Mouse (Mus musculus): ENCODE measurements around the gene Olfr549. TPM values are rescaled to one million over a fixed set of nuclear protein-coding genes. Genes with fewer than 3 reads are reported as not detected.

Olfr549 gene
- polyA plus RNA-seq, 1 experiment from 2014 or later: not detected

DNA sequence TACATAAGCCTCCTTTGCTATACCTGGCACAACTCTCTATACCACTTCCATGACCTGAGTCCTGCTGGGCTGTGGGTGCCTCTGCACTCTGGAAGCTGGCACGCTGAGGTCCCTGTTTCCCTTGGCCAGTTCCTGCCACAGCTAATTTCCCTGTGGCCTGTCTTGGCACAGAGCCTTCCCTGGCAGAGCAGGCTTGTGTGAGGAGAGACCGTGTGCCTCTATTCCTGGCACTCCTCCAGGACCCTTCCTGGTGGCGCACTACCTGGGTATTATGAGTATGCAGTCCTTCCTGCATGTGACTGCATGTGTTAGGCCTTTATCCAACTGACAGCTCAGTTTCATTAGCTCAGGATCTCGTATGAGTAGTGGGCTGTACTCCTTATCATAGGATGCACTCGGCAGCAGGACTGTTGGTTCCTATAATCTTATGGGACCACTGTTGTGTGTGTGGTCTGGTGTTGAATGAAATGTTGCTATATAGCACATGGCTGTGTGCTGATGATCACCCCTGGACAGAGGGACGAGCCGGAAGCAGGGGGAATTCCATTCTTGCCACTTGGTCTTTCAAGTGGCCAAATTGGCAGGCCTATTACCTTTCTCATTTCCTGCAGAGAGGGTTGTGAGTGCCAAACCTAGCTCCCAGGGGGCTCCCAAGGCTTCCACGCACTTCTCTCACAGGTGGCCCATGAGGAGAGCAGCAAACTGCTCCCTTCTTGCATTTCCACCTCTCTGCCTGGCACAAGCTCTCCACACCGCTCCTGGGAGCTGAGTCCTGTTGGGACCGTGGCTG lies 33.2 kb upstream of the Olfr549 start:
- no peaks in the 10 kb centered on the region for H3K9me3 ChIP-seq (replicated peaks; ENCODE audit: control insufficient read depth, low read length)
- no peak for ATAC-seq (replicated peaks; ENCODE audit: extremely low read depth, insufficient read depth, low FRiP score)
- H3K4me1 ChIP-seq (ENCODE audit: control insufficient read depth, insufficient read depth, low read length): peaks cover 8% of the 10 kb centered on the region
- no peaks in the 10 kb centered on the region for H3K36me3 ChIP-seq (ENCODE audit: control insufficient read depth, insufficient read depth)
- H3K4me3 ChIP-seq (ENCODE audit: low read length): no peak overlapping the region
- no peak overlapping the region for H3K9ac ChIP-seq (ENCODE audit: low read length)
- no peak overlapping the region for H3K27ac ChIP-seq (ENCODE audit: low read length)
- WGBS: 40% methylated on average over 10 of the region's 10 CpGs
- peaks cover 17% of the 10 kb centered on the region for H3K27me3 ChIP-seq (ENCODE audit: control insufficient read depth, insufficient read depth, low read length)
- H3K4me2 ChIP-seq (ENCODE audit: low read depth, low read length): no peak overlapping the region

GRCm38 (mm10) chr7:102517051-102517335 lies 32.7 kb upstream of the Olfr549 start:
- Histone ChIP-seq H3K9me3 (replicated peaks; ENCODE audit: control insufficient read depth, low read length) (no peaks in the 10 kb centered on the region), H3K36me3 (ENCODE audit: control insufficient read depth, insufficient read depth) (no peaks in the 10 kb centered on the region), H3K4me2 (ENCODE audit: low read depth, low read length) (no peak overlapping the region), H3K27me3 (ENCODE audit: control insufficient read depth, insufficient read depth, low read length) (peaks cover 15% of the 10 kb centered on the region), H3K4me1 (ENCODE audit: control insufficient read depth, insufficient read depth, low read length) (peaks cover 8% of the 10 kb centered on the region), H3K4me3 (ENCODE audit: low read length) (no peak overlapping the region), H3K9ac (ENCODE audit: low read length) (no peak overlapping the region), H3K27ac (ENCODE audit: low read length) (no peak overlapping the region)
- ATAC-seq (replicated peaks; ENCODE audit: extremely low read depth, insufficient read depth, low FRiP score): no peak
- 67% methylated on average over 2 of the region's 2 CpGs for WGBS

- Histone ChIP-seq H3K9ac (ENCODE audit: low read length) (no peak overlapping the region), H3K27me3 (ENCODE audit: control insufficient read depth, insufficient read depth, low read length) (no peaks in the 10 kb centered on the region), H3K27ac (ENCODE audit: low read length) (no peak overlapping the region), H3K36me3 (ENCODE audit: control insufficient read depth, insufficient read depth) (no peaks in the 10 kb centered on the region), H3K4me3 (ENCODE audit: low read length) (no peak overlapping the region), H3K4me1 (ENCODE audit: control insufficient read depth, insufficient read depth, low read length) (no peaks in the 10 kb centered on the region), H3K4me2 (ENCODE audit: low read depth, low read length) (no peak overlapping the region), H3K9me3 (replicated peaks; ENCODE audit: control insufficient read depth, low read length) (no peaks in the 10 kb centered on the region)
- ATAC-seq (replicated peaks; ENCODE audit: extremely low read depth, insufficient read depth, low FRiP score): no peak
- 79% methylated on average over 1 of the region's 1 CpGs for WGBS
Measured at GRCm38 (mm10) chr7:102529052-102529451, 20.6 kb upstream of the Olfr549 start.

DNA sequence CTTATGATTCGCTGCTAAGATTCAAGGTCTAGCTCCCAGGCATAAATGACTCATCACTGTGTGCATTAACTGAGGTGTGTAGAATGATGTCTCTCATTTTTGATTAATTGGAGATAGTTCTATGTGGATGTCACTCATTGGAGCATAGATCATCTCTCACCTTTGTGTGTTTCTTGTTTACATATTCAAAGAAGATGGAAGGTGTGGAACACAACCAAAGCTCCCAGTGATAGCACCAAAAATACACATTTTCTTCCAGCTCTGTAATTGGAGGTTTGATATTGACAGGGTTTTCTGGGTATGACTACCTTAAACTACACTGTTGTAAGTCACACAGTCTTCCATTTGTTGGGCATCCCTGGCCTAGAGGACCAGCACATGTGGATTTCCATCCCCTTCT lies 15.2 kb upstream of the Olfr549 start, which contains the start of gene Olfr547:
TSS of gene Olfr547 (plus strand) at position 301 of the 400 bp plus-strand sequence.
- H3K9ac ChIP-seq (ENCODE audit: low read length): no peak within 1 kb of the TSS
- no peaks in the 10 kb centered on the region for H3K9me3 ChIP-seq (replicated peaks; ENCODE audit: control insufficient read depth, low read length)
- no peaks in the 10 kb centered on the region for H3K27me3 ChIP-seq (ENCODE audit: control insufficient read depth, insufficient read depth, low read length)
- no peaks in the 10 kb centered on the region for H3K4me1 ChIP-seq (ENCODE audit: control insufficient read depth, insufficient read depth, low read length)
- H3K36me3 ChIP-seq (ENCODE audit: control insufficient read depth, insufficient read depth): no peaks in the 10 kb centered on the region
- H3K4me2 ChIP-seq (ENCODE audit: low read depth, low read length): no peak within 1 kb of the TSS
- no peak for ATAC-seq (replicated peaks; ENCODE audit: extremely low read depth, insufficient read depth, low FRiP score)
- H3K4me3 ChIP-seq (ENCODE audit: low read length): no peak within 1 kb of the TSS
- no peak within 1 kb of the TSS for H3K27ac ChIP-seq (ENCODE audit: low read length)
- 79% methylated on average over 1 of the region's 1 CpGs for WGBS

DNA sequence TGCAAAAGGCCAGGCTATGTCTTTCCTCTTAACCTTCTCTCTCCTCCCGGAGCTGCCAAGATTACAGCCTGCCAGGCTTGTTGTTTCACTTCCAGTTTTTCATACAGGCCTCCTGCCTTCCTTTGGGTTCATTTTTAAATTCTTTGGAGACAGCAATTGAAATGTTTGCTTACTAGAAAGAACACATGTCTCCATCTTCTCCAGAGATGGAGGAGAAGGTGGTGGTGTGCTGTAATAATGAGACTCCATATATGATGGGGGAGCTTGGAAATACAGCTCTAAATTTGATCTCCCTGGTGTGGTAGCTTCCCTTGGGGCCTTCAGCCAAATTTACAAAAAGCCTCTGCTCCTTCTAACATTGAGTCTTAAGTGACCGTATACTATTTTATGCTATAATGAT lies 9.1 kb upstream of the Olfr549 start, which contains the start of gene Olfr548-ps1:
TSS of gene Olfr548-ps1 (plus strand) at position 301 of the 400 bp plus-strand sequence.
- H3K9ac ChIP-seq (ENCODE audit: low read length): no peak within 1 kb of the TSS
- H3K27me3 ChIP-seq (ENCODE audit: control insufficient read depth, insufficient read depth, low read length): no peaks in the 10 kb centered on the region
- H3K4me3 ChIP-seq (ENCODE audit: low read length): no peak within 1 kb of the TSS
- 79% methylated on average over 2 of the region's 2 CpGs for WGBS
- no peaks in the 10 kb centered on the region for H3K4me1 ChIP-seq (ENCODE audit: control insufficient read depth, insufficient read depth, low read length)
- no peak within 1 kb of the TSS for H3K27ac ChIP-seq (ENCODE audit: low read length)
- ATAC-seq (replicated peaks; ENCODE audit: extremely low read depth, insufficient read depth, low FRiP score): no peak
- no peaks in the 10 kb centered on the region for H3K36me3 ChIP-seq (ENCODE audit: control insufficient read depth, insufficient read depth)
- no peaks in the 10 kb centered on the region for H3K9me3 ChIP-seq (replicated peaks; ENCODE audit: control insufficient read depth, low read length)
- H3K4me2 ChIP-seq (ENCODE audit: low read depth, low read length): no peak within 1 kb of the TSS

DNA sequence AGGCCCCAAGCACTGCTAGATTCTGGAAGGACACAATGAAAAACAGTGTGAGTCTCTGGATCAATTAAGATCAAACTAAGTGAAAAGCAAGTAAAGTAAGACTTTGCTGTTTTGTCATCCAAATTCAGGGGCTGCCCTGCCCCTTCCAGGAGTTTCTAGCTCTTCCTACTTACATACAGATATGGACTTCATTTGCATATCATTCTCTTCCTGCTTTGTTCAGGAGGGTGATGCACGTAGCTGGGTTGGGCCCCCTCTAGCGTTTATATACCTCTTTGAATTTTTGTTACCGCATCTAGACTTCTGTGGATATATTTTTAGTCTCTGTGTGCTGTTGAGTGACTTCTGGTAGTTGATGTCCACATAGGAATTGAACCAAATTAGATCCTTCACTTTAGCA lies 8.4 kb upstream of the Olfr549 start:
- ATAC-seq (replicated peaks; ENCODE audit: extremely low read depth, insufficient read depth, low FRiP score): no peak
- no peaks in the 10 kb centered on the region for H3K9me3 ChIP-seq (replicated peaks; ENCODE audit: control insufficient read depth, low read length)

DNA sequence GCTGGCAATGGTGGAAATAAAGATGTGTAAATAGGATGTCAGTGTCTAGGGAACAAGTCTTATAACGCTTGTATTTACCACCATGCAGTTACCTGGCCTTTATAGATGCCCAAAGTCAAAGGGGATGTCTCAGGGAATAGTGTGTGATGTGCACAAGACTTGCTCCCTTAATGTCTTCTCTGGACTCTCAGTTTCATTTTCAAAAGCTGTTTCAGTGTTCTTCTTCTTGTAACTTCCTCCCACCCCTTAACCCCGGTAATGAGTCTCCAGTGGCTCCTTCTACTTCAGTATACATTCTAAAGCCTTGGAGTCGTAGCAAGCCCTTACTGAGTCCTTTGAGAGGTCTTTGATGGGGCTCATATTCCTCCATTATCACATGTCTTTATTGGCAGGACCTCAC lies 3.6 kb downstream of the Olfr549 start:
- H3K4me1 ChIP-seq (ENCODE audit: control insufficient read depth, insufficient read depth, low read length): no peaks in the 10 kb centered on the region
- H3K9me3 ChIP-seq (replicated peaks; ENCODE audit: control insufficient read depth, low read length): no peaks in the 10 kb centered on the region
- no peaks in the 10 kb centered on the region for H3K36me3 ChIP-seq (ENCODE audit: control insufficient read depth, insufficient read depth)
- no peak for ATAC-seq (replicated peaks; ENCODE audit: extremely low read depth, insufficient read depth, low FRiP score)
- no peak overlapping the region for H3K4me3 ChIP-seq (ENCODE audit: low read length)
- H3K27ac ChIP-seq (ENCODE audit: low read length): no peak overlapping the region
- no peak overlapping the region for H3K4me2 ChIP-seq (ENCODE audit: low read depth, low read length)
- H3K9ac ChIP-seq (ENCODE audit: low read length): no peak overlapping the region
- 66% methylated on average over 3 of the region's 3 CpGs for WGBS
- H3K27me3 ChIP-seq (ENCODE audit: control insufficient read depth, insufficient read depth, low read length): no peaks in the 10 kb centered on the region

More for the DNA sequence above, 8.4 kb upstream of the Olfr549 start:
- H3K9ac ChIP-seq (ENCODE audit: low read length): no peak overlapping the region
- H3K36me3 ChIP-seq (ENCODE audit: control insufficient read depth, insufficient read depth): no peaks in the 10 kb centered on the region
- WGBS: 44% methylated on average over 3 of the region's 3 CpGs
- H3K27ac ChIP-seq (ENCODE audit: low read length): no peak overlapping the region
- H3K4me2 ChIP-seq (ENCODE audit: low read depth, low read length): no peak overlapping the region
- no peak overlapping the region for H3K4me3 ChIP-seq (ENCODE audit: low read length)
- no peaks in the 10 kb centered on the region for H3K4me1 ChIP-seq (ENCODE audit: control insufficient read depth, insufficient read depth, low read length)
- no peaks in the 10 kb centered on the region for H3K27me3 ChIP-seq (ENCODE audit: control insufficient read depth, insufficient read depth, low read length)

DNA sequence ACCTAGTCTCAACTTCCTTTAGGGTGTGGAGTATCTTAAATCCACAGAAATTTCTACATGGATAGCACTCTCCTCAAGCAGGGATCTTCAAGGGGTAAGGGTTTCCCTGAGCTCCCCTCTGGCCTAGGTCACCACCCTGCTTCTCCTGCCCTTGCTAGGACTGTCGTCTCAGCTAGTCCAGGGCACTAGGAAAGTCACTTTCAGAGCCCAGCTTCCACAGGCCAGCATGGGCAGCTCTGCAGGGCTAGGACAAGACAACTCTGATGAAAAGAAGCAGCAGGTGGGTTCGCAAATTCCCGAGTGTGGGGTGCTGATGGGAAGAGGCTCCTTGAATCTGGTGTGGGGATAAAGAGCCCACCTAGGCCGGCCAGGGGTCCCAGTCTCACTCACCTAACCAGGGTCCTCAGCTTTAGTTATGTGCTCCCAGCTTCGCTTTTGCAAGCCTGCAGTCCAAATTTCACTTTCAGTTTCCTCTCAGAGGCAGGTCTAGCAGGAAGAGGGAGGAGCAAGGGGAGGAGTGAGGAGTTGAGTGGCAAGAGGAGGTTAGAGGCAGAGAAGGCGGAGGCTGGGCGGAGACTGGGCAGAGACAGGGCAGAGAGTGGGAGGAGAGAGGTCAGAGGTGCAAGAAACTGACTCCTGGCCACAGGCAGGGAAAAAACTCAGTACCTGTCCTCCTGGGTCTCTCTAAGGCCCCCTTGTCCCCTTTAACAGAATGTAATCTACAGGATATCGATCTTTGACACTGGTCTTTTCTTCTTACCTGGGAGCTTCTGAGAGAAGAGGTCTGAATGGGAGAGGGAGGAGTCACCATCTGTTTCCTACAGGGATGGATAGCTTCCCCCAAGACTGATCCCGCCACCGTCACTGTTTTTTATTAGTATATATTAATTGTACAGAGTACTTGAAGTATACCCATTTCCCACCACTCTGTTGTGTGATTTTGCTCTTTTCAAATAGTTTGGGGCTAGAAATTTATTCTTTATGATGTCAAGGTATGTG lies 15.6 kb downstream of the Olfr549 start, which contains the start of gene Trim21:
TSS of gene Trim21 (minus strand) at position 488 of the 999 bp plus-strand sequence.
- Histone ChIP-seq H3K4me2 (ENCODE audit: low read depth, low read length) (peak within 1 kb of the TSS; percentile 83), H3K27me3 (ENCODE audit: control insufficient read depth, insufficient read depth, low read length) (no peaks in the 10 kb centered on the region)
- 19% methylated on average over 10 of the region's 10 CpGs for WGBS

More for the DNA sequence above, 15.6 kb downstream of the Olfr549 start, which contains the start of gene Trim21:
- Histone ChIP-seq H3K4me3 (ENCODE audit: low read length) (peak within 1 kb of the TSS; percentile 79), H3K36me3 (ENCODE audit: control insufficient read depth, insufficient read depth) (peaks cover 5% of the 10 kb centered on the region; the same call in 1 of the 2 replicates), H3K9ac (ENCODE audit: low read length) (peak within 1 kb of the TSS; percentile 77), H3K4me1 (ENCODE audit: control insufficient read depth, insufficient read depth, low read length) (0 out of 2 replicates have a peak, but pooled peaks cover 2% of the 10 kb centered on the region), H3K27ac (ENCODE audit: low read length) (peak within 1 kb of the TSS; percentile 68), H3K9me3 (replicated peaks; ENCODE audit: control insufficient read depth, low read length) (no peaks in the 10 kb centered on the region)
- peak; percentile 96 for ATAC-seq (replicated peaks; ENCODE audit: extremely low read depth, insufficient read depth, low FRiP score)

All from heart, embryonic 16.5 days (tissue).